Mouse (Mus musculus) heart, adult 2 months (tissue): ENCODE measurements around the gene Gm20388. TPM values are rescaled to one million over a fixed set of nuclear protein-coding genes. Genes with fewer than 3 reads are reported as not detected.

Experiments
- DNase-seq, 2 experiments: peaks; one replicate each; pipeline ENCODE4 v3.0.0; 2021
- H3K27ac ChIP-seq: fragments of 200-600 bp; 2 replicates; pipeline ENCODE4 v1.8.1; 2022
- H3K27me3 ChIP-seq: fragments of 200-500 bp; 2 replicates; pipeline ENCODE4 v1.6.1; 2012; ENCODE audit warnings: mild to moderate bottlenecking, low read length, inconsistent platforms, mixed read lengths; ENCODE audit not compliant: control insufficient read depth, insufficient read depth
- H3K36me3 ChIP-seq: fragments of 200-500 bp; 2 replicates; pipeline ENCODE4 v1.6.1; 2012; ENCODE audit warnings: low read length, inconsistent platforms; ENCODE audit not compliant: control insufficient read depth, insufficient read depth
- H3K4me1 ChIP-seq: fragments of 200-500 bp; 2 replicates; pipeline ENCODE4 v1.6.1; 2011; ENCODE audit warnings: low read length; ENCODE audit not compliant: control insufficient read depth, insufficient read depth
- H3K4me3 ChIP-seq: fragments of 200-600 bp; 2 replicates; pipeline ENCODE4 v1.8.1; 2022
- H3K79me2 ChIP-seq: fragments of 200-500 bp; replicated peaks from 2 replicates; pipeline ENCODE4 v1.6.1; 2012; ENCODE audit warnings: mild to moderate bottlenecking, inconsistent platforms, low read length, moderate library complexity, mixed read lengths; ENCODE audit not compliant: control insufficient read depth, insufficient read depth
- H3K9ac ChIP-seq: fragments of 200-500 bp; 2 replicates; pipeline ENCODE4 v1.6.1; 2012; ENCODE audit warnings: low read depth, mild to moderate bottlenecking, control low read depth, inconsistent platforms, low read length, mixed read lengths
- CTCF ChIP-seq: fragments of 200-600 bp; IDR thresholded peaks from 2 replicates; pipeline ENCODE4 v1.8.1; 2022; ENCODE audit warnings: antibody characterized with exemption, mild to moderate bottlenecking, moderate library complexity
- EP300 ChIP-seq: fragments of 200-500 bp; IDR thresholded peaks from 2 replicates; pipeline ENCODE4 v1.6.1; 2011; ENCODE audit warnings: low read depth, low read length, control low read depth; ENCODE audit not compliant: insufficient read depth
- POLR2A ChIP-seq: fragments of 200-500 bp; IDR thresholded peaks from 2 replicates; pipeline ENCODE4 v1.6.1; 2011; ENCODE audit warnings: mild to moderate bottlenecking, low read depth, low read length, control low read depth; ENCODE audit not compliant: insufficient read depth
- WGBS: fragments of 180-500 bp; shearing (Covaris S2); methylation state at CpG from one replicate; pipeline ENCODE4 v1.1.7; 2018; 5-methylcytosine and 5-hydroxymethylcytosine counted together
- intact Hi-C: fragments of 180-260 bp; cut with DNase I; formaldehyde crosslinking; loops from one replicate; pipeline ENCODE4 v1.15.1; 2025
- polyA plus RNA-seq: library from polyadenylated mRNA; depleted of rRNA; stranded (reverse); fragments of >200 nt; gene quantifications from 2 replicates; pipeline ENCODE4 v1.2.3, GENCODE M21; 2012
- total RNA-seq, 2 experiments: library from RNA; stranded (reverse); gene quantifications; 2 replicates each; pipeline ENCODE4 v1.2.3; 2021

The Gm20388 gene
- total and polyA plus RNA-seq, 3 experiments, result 1.8 to 32.3 TPM; not detected in 1

- H3K36me3 ChIP-seq, result no peaks in the 10 kb centered on the region
- no peaks in the 10 kb centered on the region for H3K27me3 ChIP-seq
- no peak overlapping the region for H3K27ac ChIP-seq
- DNase-seq, result no peak
- no peak overlapping the region for H3K4me3 ChIP-seq
- TF ChIP-seq EP300 (no peak), CTCF (peak; percentile 78)
- intact Hi-C loops, result loop anchor here (1.0 to 5.0 kb wide), 3 partner anchors 42 to 103 kb away; partner anchors contain the start of genes Def8, Vps9d1 and Zfp276
- no peaks in the 10 kb centered on the region for H3K79me2 ChIP-seq
- H3K9ac ChIP-seq, result no peak overlapping the region
- 24% methylated on average over 7 of the region's 7 CpGs for WGBS
- H3K4me1 ChIP-seq, result peaks cover 2% of the 10 kb centered on the region; the same call in 1 of the 2 replicates
Observed at GRCm38 (mm10) chr8:123319522-123320164, 3409.0 kb downstream of the Gm20388 start.

- DNase-seq, result no peak
- Histone ChIP-seq H3K4me3 (no peak overlapping the region), H3K9ac (no peak overlapping the region), H3K36me3 (no peaks in the 10 kb centered on the region), H3K79me2 (no peaks in the 10 kb centered on the region), H3K27ac (no peak overlapping the region), H3K4me1 (no peaks in the 10 kb centered on the region), H3K27me3 (peaks cover 3% of the 10 kb centered on the region)
- WGBS, result 89% methylated on average over 2 of the region's 2 CpGs
- TF ChIP-seq CTCF (no peak), EP300 (no peak), POLR2A (no peak)
- intact Hi-C loops, result no loop called here
Observed at GRCm38 (mm10) chr8:123328552-123328951, 3417.9 kb downstream of the Gm20388 start.

- no peaks in the 10 kb centered on the region for H3K36me3 ChIP-seq
- no peak overlapping the region for H3K9ac ChIP-seq
- DNase-seq, result no peak
- no peaks in the 10 kb centered on the region for H3K4me1 ChIP-seq
- no peaks in the 10 kb centered on the region for H3K79me2 ChIP-seq
- peaks cover 3% of the 10 kb centered on the region for H3K27me3 ChIP-seq
- H3K27ac ChIP-seq, result no peak overlapping the region
- WGBS, result 47% methylated on average over 4 of the region's 4 CpGs
- H3K4me3 ChIP-seq, result no peak overlapping the region
- intact Hi-C loops, result no loop called here
- TF ChIP-seq POLR2A (no peak), CTCF (no peak), EP300 (no peak)
Observed at GRCm38 (mm10) chr8:123329350-123329749, 3418.7 kb downstream of the Gm20388 start.

GRCm38 (mm10) chr8:123329961-123330360 is 3419.3 kb downstream of the Gm20388 start:
- H3K4me3 ChIP-seq, result no peak overlapping the region
- no peak for TF ChIP-seq EP300
- H3K27me3 ChIP-seq, result peaks cover 3% of the 10 kb centered on the region
- no peak overlapping the region for H3K27ac ChIP-seq
- H3K9ac ChIP-seq, result no peak overlapping the region
- WGBS, result 76% methylated on average over 5 of the region's 5 CpGs
- no peaks in the 10 kb centered on the region for H3K4me1 ChIP-seq
- no peak for DNase-seq
- H3K79me2 ChIP-seq, result no peaks in the 10 kb centered on the region
- intact Hi-C loops, result no loop called here
- no peaks in the 10 kb centered on the region for H3K36me3 ChIP-seq

GRCm38 (mm10) chr8:123330701-123331100 is 3420.1 kb downstream of the Gm20388 start:
- Histone ChIP-seq H3K9ac (no peak overlapping the region), H3K27ac (no peak overlapping the region), H3K4me3 (no peak overlapping the region), H3K79me2 (no peaks in the 10 kb centered on the region), H3K36me3 (no peaks in the 10 kb centered on the region), H3K27me3 (peaks cover 3% of the 10 kb centered on the region), H3K4me1 (no peaks in the 10 kb centered on the region)
- intact Hi-C loops, result no loop called here
- 47% methylated on average over 6 of the region's 6 CpGs for WGBS
- TF ChIP-seq POLR2A (no peak), EP300 (no peak)
- DNase-seq, result no peak

- DNase-seq, result no peak
- 28% methylated on average over 2 of the region's 2 CpGs for WGBS
- H3K27ac ChIP-seq, result no peak overlapping the region
- no peak overlapping the region for H3K4me3 ChIP-seq
- TF ChIP-seq POLR2A (no peak), EP300 (no peak), CTCF (no peak)
- intact Hi-C loops, result no loop called here
- no peaks in the 10 kb centered on the region for H3K4me1 ChIP-seq
- H3K9ac ChIP-seq, result no peak overlapping the region
- peaks cover 3% of the 10 kb centered on the region for H3K27me3 ChIP-seq
- H3K36me3 ChIP-seq, result no peaks in the 10 kb centered on the region
- no peaks in the 10 kb centered on the region for H3K79me2 ChIP-seq
Observed at GRCm38 (mm10) chr8:123331301-123331700, 3420.7 kb downstream of the Gm20388 start.

GRCm38 (mm10) chr8:123331810-123332209 is 3421.2 kb downstream of the Gm20388 start:
- H3K36me3 ChIP-seq, result no peaks in the 10 kb centered on the region
- no peak overlapping the region for H3K9ac ChIP-seq
- H3K4me3 ChIP-seq, result no peak overlapping the region
- no peak overlapping the region for H3K27ac ChIP-seq
- peaks cover 3% of the 10 kb centered on the region for H3K27me3 ChIP-seq
- TF ChIP-seq CTCF, result no peak
- no peak for TF ChIP-seq EP300
- TF ChIP-seq POLR2A, result no peak
- H3K4me1 ChIP-seq, result no peaks in the 10 kb centered on the region
- WGBS, result 28% methylated on average over 8 of the region's 8 CpGs
- no peaks in the 10 kb centered on the region for H3K79me2 ChIP-seq
- no peak for DNase-seq
- intact Hi-C loops, result no loop called here
